Mouse (Mus musculus) lung, adult 2 months (tissue): Measurements from ENCODE around the gene Kdm3a.

Experiments
- CTCF ChIP-seq: fragments of 200-500 bp; IDR thresholded peaks from 2 replicates; pipeline ENCODE4 v1.5.1; 2011; ENCODE audit warnings: mild to moderate bottlenecking, low read length, control low read depth; ENCODE audit not compliant: insufficient read depth
- POLR2A ChIP-seq: fragments of 200-500 bp; IDR thresholded peaks from 2 replicates; pipeline ENCODE4 v1.6.1; 2011; ENCODE audit warnings: low read depth, mild to moderate bottlenecking, control low read depth, low read length, borderline replicate concordance; ENCODE audit errors: extremely low read depth

GRCm38 (mm10) chr6:71621981-71622380, 10.8 kb downstream of the Kdm3a start:
- TF ChIP-seq POLR2A, result no peak
- no peak for TF ChIP-seq CTCF
